Mouse (Mus musculus) kidney, adult 18-20 months (tissue): ENCODE measurements around the gene P2rx7.
A peak's percentile ranks its signal among the peaks of the same experiment; 100 is the strongest.
"Not testable (repeated sequence)": the region's sequence is repeated elsewhere in the genome, so short reads cannot be mapped to it uniquely, and the experiment has no call there.

ENCODE experiments used
- DNase-seq: peaks from one replicate; pipeline ENCODE4 v3.0.0; 2021

The P2rx7 gene

GRCm38 (mm10) chr5:122647256-122647924 is 3.7 kb downstream of the P2rx7 start:
- no peak for DNase-seq

- DNase-seq, result not testable (repeated sequence)
These were observed 4.3 kb downstream of the P2rx7 start for GRCm38 (mm10) chr5:122647952-122648374.

GRCm38 (mm10) chr5:122649264-122649663 is 5.6 kb downstream of the P2rx7 start:
- no peak for DNase-seq

- DNase-seq, result no peak
These were observed 6.4 kb downstream of the P2rx7 start for GRCm38 (mm10) chr5:122650100-122650499.

- no peak for DNase-seq
These were observed 8.8 kb downstream of the P2rx7 start for GRCm38 (mm10) chr5:122652506-122652905.

GRCm38 (mm10) chr5:122653112-122653445 is 9.4 kb downstream of the P2rx7 start:
- no peak for DNase-seq

GRCm38 (mm10) chr5:122653446-122654267 is 9.9 kb downstream of the P2rx7 start:
- DNase-seq, result no peak

GRCm38 (mm10) chr5:122654268-122654573 is 10.5 kb downstream of the P2rx7 start:
- DNase-seq, result peak; percentile 6

GRCm38 (mm10) chr5:122656808-122657207 is 13.1 kb downstream of the P2rx7 start:
- no peak for DNase-seq

GRCm38 (mm10) chr5:122662501-122662900 is 18.8 kb downstream of the P2rx7 start:
- peak; percentile 7 for DNase-seq

- no peak for DNase-seq
These were observed 21.3 kb downstream of the P2rx7 start for GRCm38 (mm10) chr5:122665036-122665435.

GRCm38 (mm10) chr5:122668981-122669897 is 25.5 kb downstream of the P2rx7 start:
- DNase-seq, result no peak

- DNase-seq, result peak; percentile 30
These were observed 27.9 kb downstream of the P2rx7 start for GRCm38 (mm10) chr5:122671641-122672040.

GRCm38 (mm10) chr5:122672298-122672697 is 28.6 kb downstream of the P2rx7 start:
- no peak for DNase-seq

- no peak for DNase-seq
These were observed 32.3 kb downstream of the P2rx7 start for GRCm38 (mm10) chr5:122676002-122676401.

GRCm38 (mm10) chr5:122677983-122678382 is 34.3 kb downstream of the P2rx7 start:
- DNase-seq, result no peak

GRCm38 (mm10) chr5:122679881-122680280 is 36.2 kb downstream of the P2rx7 start:
- DNase-seq, result no peak

- no peak for DNase-seq
These were observed 37.6 kb downstream of the P2rx7 start for GRCm38 (mm10) chr5:122681276-122681675.

- DNase-seq, result no peak
These were observed 40.2 kb downstream of the P2rx7 start for GRCm38 (mm10) chr5:122683926-122684325.

GRCm38 (mm10) chr5:122687391-122687790 is 43.7 kb downstream of the P2rx7 start:
- DNase-seq, result no peak

- DNase-seq, result no peak
These were observed 45.4 kb downstream of the P2rx7 start for GRCm38 (mm10) chr5:122689153-122689552.

- no peak for DNase-seq
These were observed 46.8 kb downstream of the P2rx7 start for GRCm38 (mm10) chr5:122690486-122690885.

GRCm38 (mm10) chr5:122693431-122694207 is 49.9 kb downstream of the P2rx7 start:
- no peak for DNase-seq
